Mouse (Mus musculus) CH12.LX (cell line): ENCODE measurements around the gene Polr3b. TPM values are rescaled to one million over a fixed set of nuclear protein-coding genes. Genes with fewer than 3 reads are reported as not detected.

ENCODE experiments used
- DNase-seq: peaks from one replicate; pipeline ENCODE4 v3.0.0-alpha.2; 2013; ENCODE audit errors: extremely low read depth
- H3K27ac ChIP-seq: 2 replicates; pipeline ENCODE4 v1.5.1; 2012; ENCODE audit warnings: low read depth, mild to moderate bottlenecking, control low read depth, moderate library complexity; ENCODE audit not compliant: insufficient read depth
- H3K27me3 ChIP-seq: replicated peaks from 2 replicates; pipeline ENCODE3; 2012; ENCODE audit warnings: inconsistent platforms
- H3K36me3 ChIP-seq, 2 experiments: replicated peaks in 1 of 2; 2 replicates each; pipeline versions ENCODE3 to v1.6.1; 2012; ENCODE audit warnings: inconsistent platforms in 1 of 2, low read length in 1 of 2, mild to moderate bottlenecking in 1 of 2, mixed read lengths in 1 of 2, moderate library complexity in 1 of 2; ENCODE audit not compliant: control insufficient read depth in 1 of 2, insufficient read depth in 1 of 2
- H3K4me1 ChIP-seq, 2 experiments: 2 replicates each; pipeline ENCODE4 v1.6.1; 2012; ENCODE audit warnings: inconsistent platforms in 1 of 2, moderate library complexity in 1 of 2; ENCODE audit not compliant: insufficient read depth in 2 of 2, control insufficient read depth in 1 of 2
- H3K4me2 ChIP-seq: 2 replicates; pipeline ENCODE4 v1.6.1; 2012; ENCODE audit warnings: low read depth, mild to moderate bottlenecking, control low read depth; ENCODE audit not compliant: poor library complexity, insufficient read depth, severe bottlenecking
- H3K4me3 ChIP-seq, 3 experiments: fragments of 150-350 bp in 1 of 3; sonication (generic) in 1 of 3; replicated peaks in 1 of 3; 2 replicates each; pipeline versions ENCODE3 to v1.5.1; 2011 to 2012; ENCODE audit warnings: low read depth in 2 of 3, low read length in 2 of 3, mild to moderate bottlenecking in 2 of 3, moderate library complexity in 2 of 3, control low read depth in 1 of 3, improper control_type of control experiment in 1 of 3, inconsistent platforms in 1 of 3, mixed read lengths in 1 of 3; ENCODE audit not compliant: poor library complexity in 1 of 3
- H3K79me2 ChIP-seq: replicated peaks from 2 replicates; pipeline ENCODE4 v1.6.1; 2012; ENCODE audit warnings: mild to moderate bottlenecking, moderate library complexity; ENCODE audit not compliant: control insufficient read depth, poor library complexity, insufficient read depth, severe bottlenecking; ENCODE audit errors: extremely low read depth
- H3K9ac ChIP-seq: 2 replicates; pipeline ENCODE4 v1.6.1; 2012; ENCODE audit warnings: low read depth, mild to moderate bottlenecking, control low read depth, moderate library complexity; ENCODE audit not compliant: insufficient read depth
- H3K9me3 ChIP-seq: replicated peaks from 2 replicates; pipeline ENCODE3; 2012; ENCODE audit warnings: low read length, inconsistent platforms, mixed read lengths
- BHLHE40 ChIP-seq: IDR thresholded peaks from 2 replicates; pipeline ENCODE4 v1.6.1; 2011; ENCODE audit warnings: mild to moderate bottlenecking, low read depth, low read length, improper control_type of control experiment
- CHD1 ChIP-seq: IDR thresholded peaks from 2 replicates; pipeline ENCODE4 v1.6.1; 2012; ENCODE audit warnings: low read depth, low read length, improper control_type of control experiment, inconsistent platforms
- CHD2 ChIP-seq: IDR thresholded peaks from 2 replicates; pipeline ENCODE4 v1.6.1; 2011; ENCODE audit warnings: low read length, improper control_type of control experiment
- CTCF ChIP-seq, 2 experiments: IDR thresholded peaks in 1 of 2; conservative IDR thresholded peaks in 1 of 2; 2 replicates each; pipeline ENCODE4 v1.5.1; 2011 to 2012; ENCODE audit warnings: low read depth in 2 of 2, low read length in 2 of 2, improper control_type of control experiment in 1 of 2, inconsistent platforms in 1 of 2, mild to moderate bottlenecking in 1 of 2, moderate library complexity in 1 of 2
- E2F4 ChIP-seq: IDR thresholded peaks from 2 replicates; pipeline ENCODE4 v1.6.1; 2011; ENCODE audit warnings: low read depth, low read length, improper control_type of control experiment; ENCODE audit not compliant: insufficient replicate concordance
- ELF1 ChIP-seq: IDR thresholded peaks from 2 replicates; pipeline ENCODE4 v1.6.1; 2014; ENCODE audit warnings: low read depth, mild to moderate bottlenecking, inconsistent platforms, low read length, improper control_type of control experiment
- ETS1 ChIP-seq: conservative IDR thresholded peaks from 2 replicates; pipeline ENCODE4 v1.6.1; 2012; ENCODE audit warnings: low read depth, mild to moderate bottlenecking, inconsistent platforms, low read length, improper control_type of control experiment, moderate library complexity
- HCFC1 ChIP-seq: IDR thresholded peaks from 2 replicates; pipeline ENCODE4 v1.6.1; 2012; ENCODE audit warnings: low read depth, mild to moderate bottlenecking, inconsistent platforms, low read length, improper control_type of control experiment
- IRF4 ChIP-seq: IDR thresholded peaks from 2 replicates; pipeline ENCODE4 v1.6.1; 2014; ENCODE audit warnings: low read depth, mild to moderate bottlenecking, inconsistent platforms, low read length, improper control_type of control experiment
- JUN ChIP-seq: IDR thresholded peaks from 2 replicates; pipeline ENCODE4 v1.6.1; 2011; ENCODE audit warnings: low read depth, mild to moderate bottlenecking, low read length, improper control_type of control experiment, moderate library complexity; ENCODE audit not compliant: insufficient read depth
- KAT2A ChIP-seq: IDR thresholded peaks from 2 replicates; pipeline ENCODE4 v1.6.1; 2012; ENCODE audit warnings: low read length, improper control_type of control experiment, inconsistent platforms; ENCODE audit not compliant: insufficient replicate concordance
- MAFK ChIP-seq: IDR thresholded peaks from 2 replicates; pipeline ENCODE4 v1.6.1; 2011; ENCODE audit warnings: low read length, improper control_type of control experiment; ENCODE audit not compliant: insufficient replicate concordance
- MAX ChIP-seq: IDR thresholded peaks from 2 replicates; pipeline ENCODE4 v1.6.1; 2011; ENCODE audit warnings: low read length, improper control_type of control experiment
- MEF2A ChIP-seq: IDR thresholded peaks from 2 replicates; pipeline ENCODE4 v1.6.1; 2014; ENCODE audit warnings: low read depth, mild to moderate bottlenecking, inconsistent platforms, low read length, improper control_type of control experiment, borderline replicate concordance
- MYC ChIP-seq: IDR thresholded peaks from 2 replicates; pipeline ENCODE4 v1.6.1; 2011; ENCODE audit warnings: low read depth, mild to moderate bottlenecking, improper control_type of control experiment, low read length
- NRF1 ChIP-seq: IDR thresholded peaks from 2 replicates; pipeline ENCODE4 v1.6.1; 2014; ENCODE audit warnings: low read depth, mild to moderate bottlenecking, inconsistent platforms, low read length, improper control_type of control experiment, moderate library complexity
- PAX5 ChIP-seq: IDR thresholded peaks from 2 replicates; pipeline ENCODE4 v1.6.1; 2012; ENCODE audit warnings: low read length, inconsistent platforms, mixed read lengths
- POLR2AphosphoS2 ChIP-seq: IDR thresholded peaks from 2 replicates; pipeline ENCODE4 v1.6.1; 2011; ENCODE audit warnings: low read depth, low read length, improper control_type of control experiment
- RCOR1 ChIP-seq: conservative IDR thresholded peaks from 2 replicates; pipeline ENCODE4 v1.6.1; 2012; ENCODE audit warnings: low read depth, mild to moderate bottlenecking, inconsistent platforms, low read length, improper control_type of control experiment
- SIN3A ChIP-seq: IDR thresholded peaks from 2 replicates; pipeline ENCODE4 v1.6.1; 2012; ENCODE audit warnings: low read length, improper control_type of control experiment, inconsistent platforms
- SMC3 ChIP-seq: IDR thresholded peaks from 2 replicates; pipeline ENCODE4 v1.6.1; 2011; ENCODE audit warnings: low read depth, low read length, improper control_type of control experiment
- TBP ChIP-seq: conservative IDR thresholded peaks from 2 replicates; pipeline ENCODE4 v1.6.1; 2011; ENCODE audit warnings: low read depth, low read length, improper control_type of control experiment
- USF2 ChIP-seq: conservative IDR thresholded peaks from 2 replicates; pipeline ENCODE4 v1.6.1; 2011; ENCODE audit warnings: low read depth, low read length, improper control_type of control experiment
- ZC3H11A ChIP-seq: IDR thresholded peaks from 2 replicates; pipeline ENCODE4 v1.6.1; 2012; ENCODE audit warnings: low read depth, mild to moderate bottlenecking, inconsistent platforms, low read length, improper control_type of control experiment
- ZMIZ1 ChIP-seq: IDR thresholded peaks from 2 replicates; pipeline ENCODE4 v1.6.1; 2012; ENCODE audit warnings: low read depth, mild to moderate bottlenecking, inconsistent platforms, low read length, improper control_type of control experiment
- dilution Hi-C: fragments of 300-500 bp; cut with MboI; formaldehyde crosslinking; loops from 2 replicates; pipeline ENCODE4 v1.14.3; 2020; ENCODE audit warnings: low sequenced_read_pairs; ENCODE audit not compliant: extremely low pct_unique_long_range_greater_than_20kb, extremely low pct_ligation_motif_present
- in situ Hi-C: fragments of 300-500 bp; cut with MboI; formaldehyde crosslinking; loops from 3 replicates; pipeline ENCODE4 v1.14.3; 2019; ENCODE audit warnings: low sequenced_read_pairs, low pct_ligation_motif_present, low pct_unique_long_range_greater_than_20kb, mixed read lengths
- polyA plus RNA-seq: library from polyadenylated mRNA; unstranded; fragments of >175 nt; gene quantifications from 2 replicates; pipeline ENCODE4 v1.2.1, GENCODE M21; 2012; ENCODE audit warnings: low read depth; ENCODE audit not compliant: insufficient read length
- total RNA-seq, 2 experiments: library from RNA; depleted of rRNA; stranded (reverse); fragments of 300-350 nt in 1 of 2; fragments of >200 nt in 1 of 2; gene quantifications; 2 replicates each; pipeline ENCODE4 v1.2.3; 2012 to 2014

Gene Polr3b
- total and polyA plus RNA-seq, 3 experiments, result 13.0 to 20.8 (median 16.3) TPM

DNA sequence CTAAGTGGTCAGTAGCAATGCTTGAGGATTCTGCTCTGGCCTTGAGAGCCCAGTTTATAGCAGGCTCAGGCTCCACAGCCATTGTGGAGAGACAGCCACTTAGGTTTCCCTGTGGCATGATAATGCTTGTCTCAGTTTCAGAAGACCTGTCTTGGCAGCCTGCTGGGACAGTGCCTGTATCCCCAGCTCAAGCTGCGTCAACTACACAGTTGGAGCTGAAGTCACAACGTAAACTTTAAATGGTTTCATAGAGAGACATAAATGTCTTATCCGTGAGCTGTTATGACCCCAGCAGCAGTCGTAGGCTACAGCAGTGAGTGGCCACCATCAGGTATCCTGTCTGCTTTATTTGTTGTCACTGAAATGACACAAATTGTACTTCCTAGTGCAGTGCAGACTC is 68.7 kb downstream of the Polr3b start:
- peaks cover 6 to 64% of the 10 kb centered on the region in 2 experiments for H3K36me3 ChIP-seq
- dilution Hi-C loops (no loop called here), in situ Hi-C loops (no loop called here)

DNA sequence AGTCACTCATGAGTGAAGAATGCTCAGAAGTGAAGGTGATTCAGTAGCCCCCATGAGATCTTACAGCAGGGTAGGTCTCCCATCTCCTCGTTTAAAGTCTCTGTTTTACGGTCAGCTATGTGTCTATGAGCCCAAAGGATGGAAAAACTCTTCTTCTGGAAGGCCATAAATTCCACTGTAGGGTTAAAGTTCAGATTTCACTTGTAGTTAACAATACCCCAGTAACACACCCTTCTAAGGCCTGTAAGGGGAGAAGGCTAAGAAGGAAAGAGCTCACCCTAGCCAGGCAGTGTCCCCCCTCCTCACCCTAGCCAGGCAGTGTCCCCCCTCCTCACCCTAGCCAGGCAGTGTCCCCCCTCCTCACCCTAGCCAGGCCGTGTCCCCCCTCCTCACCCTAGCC is 69.6 kb downstream of the Polr3b start:
- dilution Hi-C loops (no loop called here), in situ Hi-C loops (no loop called here)
- no peak overlapping the region for H3K27ac ChIP-seq
- H3K79me2 ChIP-seq, result no peaks in the 10 kb centered on the region
- H3K9ac ChIP-seq, result no peak overlapping the region
- H3K4me1 ChIP-seq, result no peaks in the 10 kb centered on the region
- no peaks in the 10 kb centered on the region for H3K27me3 ChIP-seq
- H3K4me2 ChIP-seq, result no peak overlapping the region
- DNase-seq, result no peak
- H3K36me3 ChIP-seq, result peaks cover 8 to 64% of the 10 kb centered on the region in 2 experiments
- H3K4me3 ChIP-seq, result no peak overlapping the region
- TF ChIP-seq E2F4, result no peak
- no peak for TF ChIP-seq CTCF (conservative IDR thresholded peaks at IDR 0.05 in 1 of 2, IDR thresholded peaks at IDR 0.05 in 1 of 2; ENCODE audit: low read depth in 2 of 2, low read length in 2 of 2)
- no peak for TF ChIP-seq IRF4
- no peak for TF ChIP-seq MAX
- TF ChIP-seq PAX5, result no peak
- no peak for TF ChIP-seq USF2
- TF ChIP-seq ZMIZ1, result no peak
- no peak for TF ChIP-seq MYC
- TF ChIP-seq ELF1, result no peak
- TF ChIP-seq ZC3H11A, result no peak
- no peak for TF ChIP-seq BHLHE40
- TF ChIP-seq RCOR1, result no peak
- TF ChIP-seq CHD1, result no peak
- no peak for TF ChIP-seq CHD2
- TF ChIP-seq ETS1, result no peak
- H3K9me3 ChIP-seq, result no peaks in the 10 kb centered on the region

More for the DNA sequence above, 68.7 kb downstream of the Polr3b start:
- H3K9me3 ChIP-seq, result no peaks in the 10 kb centered on the region
- TF ChIP-seq CTCF (conservative IDR thresholded peaks at IDR 0.05 in 1 of 2, IDR thresholded peaks at IDR 0.05 in 1 of 2; ENCODE audit: low read depth in 2 of 2, low read length in 2 of 2) (no peak), SIN3A (no peak), SMC3 (no peak), JUN (no peak), ZMIZ1 (no peak), USF2 (no peak), ELF1 (no peak), MAFK (no peak), IRF4 (no peak), NRF1 (no peak), CHD2 (no peak), TBP (no peak), KAT2A (no peak), ETS1 (no peak), PAX5 (no peak), POLR2AphosphoS2 (no peak), RCOR1 (no peak), MEF2A (no peak), HCFC1 (no peak)
- H3K4me2 ChIP-seq, result no peak overlapping the region
- no peak overlapping the region for H3K27ac ChIP-seq
- H3K4me1 ChIP-seq, result no peaks in the 10 kb centered on the region
- DNase-seq, result no peak
- H3K4me3 ChIP-seq, result no peak overlapping the region
- no peaks in the 10 kb centered on the region for H3K27me3 ChIP-seq
- no peaks in the 10 kb centered on the region for H3K79me2 ChIP-seq
- H3K9ac ChIP-seq, result no peak overlapping the region
